Mouse (Mus musculus): ENCODE results near the gene Arsg. TPM values are rescaled to one million over a fixed set of nuclear protein-coding genes. Genes with fewer than 3 reads are reported as not detected.
"Not testable (repeated sequence)": the region's sequence is repeated elsewhere in the genome, so short reads cannot be mapped to it uniquely, and the experiment has no call there.

Arsg gene
- total RNA-seq, 1 experiment from 2014 or later = 1.2 TPM

- peak in 1 of 2 experiments; percentile 39; a peak in 1 of 4 replicates for ATAC-seq (replicated peaks in 1 of 2; ENCODE audit: insufficient read depth in 1 of 2, low FRiP score in 2 of 2, low TSS enrichment in 1 of 2, low read depth in 1 of 2, poor library complexity in 2 of 2, severe bottlenecking in 2 of 2)
Measured at GRCm38 (mm10) chr11:109485398-109486045, 12.3 kb downstream of the Arsg start.

DNA sequence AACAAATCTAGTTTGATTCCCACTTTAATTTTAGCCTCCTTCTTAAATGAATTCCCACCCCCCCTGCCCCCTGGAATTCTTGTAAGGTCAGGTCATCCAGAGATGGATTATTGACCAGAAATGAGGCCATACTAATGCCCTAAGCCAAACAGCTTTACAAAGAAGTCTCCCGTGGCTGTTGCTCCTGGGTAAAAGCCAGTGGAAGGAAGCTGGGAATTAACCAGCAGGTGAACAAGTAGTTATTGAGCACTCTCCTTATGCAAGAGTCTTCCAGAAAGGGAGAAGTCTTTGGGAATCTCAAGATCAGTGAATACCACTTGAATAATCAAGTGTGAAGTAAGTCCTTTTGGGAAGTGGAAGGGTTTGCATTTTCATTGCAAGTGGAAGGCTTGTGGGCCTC, 13.9 kb downstream of the Arsg start:
- ATAC-seq (replicated peaks in 1 of 2; ENCODE audit: insufficient read depth in 1 of 2, low FRiP score in 2 of 2, low TSS enrichment in 1 of 2, low read depth in 1 of 2, poor library complexity in 2 of 2, severe bottlenecking in 2 of 2) = no peak

- peak in 1 of 2 experiments; percentile 22; a peak in 1 of 4 replicates for ATAC-seq (replicated peaks in 1 of 2; ENCODE audit: insufficient read depth in 1 of 2, low FRiP score in 2 of 2, low TSS enrichment in 1 of 2, low read depth in 1 of 2, poor library complexity in 2 of 2, severe bottlenecking in 2 of 2)
Measured at GRCm38 (mm10) chr11:109487991-109488684, 15.0 kb downstream of the Arsg start.

DNA sequence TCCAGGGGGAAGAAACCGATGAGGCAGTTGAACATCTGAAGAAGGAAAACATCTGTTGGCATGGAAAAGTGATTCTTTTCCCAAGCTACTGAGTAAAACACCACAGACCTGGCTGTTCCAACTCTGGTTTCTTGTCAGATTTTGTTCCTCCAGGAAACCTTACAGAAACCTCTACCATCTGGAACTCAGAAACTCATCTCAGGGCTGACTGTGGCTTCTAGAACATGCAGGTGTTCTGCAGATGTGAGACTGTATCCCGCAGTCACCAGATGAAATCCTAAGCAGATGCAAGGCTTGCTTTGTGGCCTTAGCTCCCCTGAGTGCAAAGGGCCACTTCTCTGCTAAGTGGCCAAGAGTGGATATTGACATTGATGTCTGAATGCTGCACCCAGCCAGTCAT, 16.6 kb downstream of the Arsg start:
- ATAC-seq (replicated peaks in 1 of 2; ENCODE audit: insufficient read depth in 1 of 2, low FRiP score in 2 of 2, low TSS enrichment in 1 of 2, low read depth in 1 of 2, poor library complexity in 2 of 2, severe bottlenecking in 2 of 2) = no peak

DNA sequence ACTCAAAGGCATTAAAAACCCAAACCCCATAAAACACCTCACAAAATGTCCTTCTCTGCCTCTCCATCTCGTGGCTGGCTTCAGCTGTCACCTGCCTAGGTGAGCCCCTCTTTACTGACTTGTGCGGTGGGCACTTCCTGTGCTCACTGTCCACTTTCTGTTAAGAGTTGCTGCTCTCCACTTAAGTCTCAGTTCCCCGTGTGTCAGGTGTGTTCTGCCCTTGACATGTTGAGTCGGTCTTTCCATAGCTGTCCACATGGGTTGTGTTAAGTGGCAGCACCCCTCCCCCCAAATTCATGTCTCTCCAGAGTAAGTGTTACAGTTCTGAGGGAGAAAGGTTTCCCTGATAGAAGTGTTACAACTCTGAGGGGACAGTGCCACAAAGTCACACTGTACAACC, 18.7 kb downstream of the Arsg start:
- no peak for ATAC-seq (replicated peaks in 1 of 2; ENCODE audit: insufficient read depth in 1 of 2, low FRiP score in 2 of 2, low TSS enrichment in 1 of 2, low read depth in 1 of 2, poor library complexity in 2 of 2, severe bottlenecking in 2 of 2)

- ATAC-seq (replicated peaks in 1 of 2; ENCODE audit: insufficient read depth in 1 of 2, low FRiP score in 2 of 2, low TSS enrichment in 1 of 2, low read depth in 1 of 2, poor library complexity in 2 of 2, severe bottlenecking in 2 of 2) = not testable (repeated sequence)
Measured at GRCm38 (mm10) chr11:109492847-109493464, 19.8 kb downstream of the Arsg start.

DNA sequence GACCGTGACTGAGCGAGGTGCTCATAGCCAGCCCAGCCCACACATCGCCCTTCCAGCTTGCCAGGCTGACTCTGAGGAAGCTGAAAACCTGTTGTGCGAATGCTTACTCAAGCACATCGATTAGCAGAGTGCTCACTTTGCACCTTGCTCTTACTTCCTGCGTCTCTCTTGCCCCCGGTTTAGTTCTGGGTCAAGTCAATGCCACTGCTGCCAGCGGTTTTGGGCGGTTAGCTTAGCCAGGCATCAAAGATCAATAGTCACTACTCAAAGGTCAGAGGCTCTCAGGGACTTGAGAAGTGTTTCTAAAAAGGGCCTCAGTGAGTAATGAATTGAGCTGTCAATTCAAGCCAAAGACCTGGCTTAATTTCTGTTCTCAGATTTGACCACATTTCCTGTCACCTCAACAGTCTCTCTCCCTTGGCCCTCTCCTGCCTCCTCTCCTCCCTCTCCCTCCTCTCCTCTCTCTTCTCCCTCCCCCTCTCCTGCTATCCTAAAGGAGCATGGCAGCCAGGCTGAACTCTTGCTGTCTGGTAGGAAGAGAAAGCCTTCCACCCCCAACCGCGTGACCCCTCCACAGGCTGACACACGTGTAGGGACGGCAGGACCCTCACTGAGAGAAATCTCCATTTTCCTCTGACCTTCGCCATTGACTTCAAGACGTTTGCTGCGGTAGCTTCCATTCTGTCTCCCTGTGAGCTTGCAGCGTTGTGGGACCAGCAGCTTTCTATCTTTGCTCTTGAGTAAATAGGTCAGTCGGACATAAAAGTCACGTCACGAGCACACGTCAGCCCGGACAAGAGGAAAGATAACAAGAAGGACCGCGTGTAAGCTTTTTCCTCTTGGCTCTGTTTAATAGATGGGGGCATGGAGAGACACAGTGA, 22.0 kb downstream of the Arsg start:
- ATAC-seq (replicated peaks in 1 of 2; ENCODE audit: insufficient read depth in 1 of 2, low FRiP score in 2 of 2, low TSS enrichment in 1 of 2, low read depth in 1 of 2, poor library complexity in 2 of 2, severe bottlenecking in 2 of 2) = no peak

- ATAC-seq (replicated peaks in 1 of 2; ENCODE audit: insufficient read depth in 1 of 2, low FRiP score in 2 of 2, low TSS enrichment in 1 of 2, low read depth in 1 of 2, poor library complexity in 2 of 2, severe bottlenecking in 2 of 2) = peak; percentile 38 to 52; a peak in 1 of 4 replicates
Measured at GRCm38 (mm10) chr11:109495771-109496474, 22.7 kb downstream of the Arsg start.

- ATAC-seq (replicated peaks in 1 of 2; ENCODE audit: insufficient read depth in 1 of 2, low FRiP score in 2 of 2, low TSS enrichment in 1 of 2, low read depth in 1 of 2, poor library complexity in 2 of 2, severe bottlenecking in 2 of 2) = no peak
Measured at GRCm38 (mm10) chr11:109496475-109496993, 23.4 kb downstream of the Arsg start.

GRCm38 (mm10) chr11:109496996-109497714, 24.0 kb downstream of the Arsg start:
- peak; percentile 34 to 38; a peak in 2 of 4 replicates for ATAC-seq (replicated peaks in 1 of 2; ENCODE audit: insufficient read depth in 1 of 2, low FRiP score in 2 of 2, low TSS enrichment in 1 of 2, low read depth in 1 of 2, poor library complexity in 2 of 2, severe bottlenecking in 2 of 2)

DNA sequence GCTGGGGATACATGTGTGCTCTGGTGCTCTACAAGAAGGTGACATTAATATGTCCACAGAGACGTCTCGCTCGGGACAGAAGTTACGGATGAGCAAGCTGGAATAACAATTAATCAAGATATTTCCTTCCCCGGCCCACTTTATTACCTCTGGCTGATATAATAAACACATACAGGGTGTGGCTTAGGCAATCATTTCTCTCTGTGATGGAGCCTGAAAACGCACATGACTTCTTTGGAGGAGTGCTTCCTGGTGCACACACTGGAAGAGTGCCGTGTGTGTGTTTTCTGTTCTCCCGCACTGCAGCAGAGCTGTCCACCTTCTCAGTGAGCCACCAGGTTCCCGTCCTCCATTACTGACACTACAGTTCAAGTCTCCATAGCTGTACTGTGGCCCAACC, 24.8 kb downstream of the Arsg start:
- ATAC-seq (replicated peaks in 1 of 2; ENCODE audit: insufficient read depth in 1 of 2, low FRiP score in 2 of 2, low TSS enrichment in 1 of 2, low read depth in 1 of 2, poor library complexity in 2 of 2, severe bottlenecking in 2 of 2) = no peak

DNA sequence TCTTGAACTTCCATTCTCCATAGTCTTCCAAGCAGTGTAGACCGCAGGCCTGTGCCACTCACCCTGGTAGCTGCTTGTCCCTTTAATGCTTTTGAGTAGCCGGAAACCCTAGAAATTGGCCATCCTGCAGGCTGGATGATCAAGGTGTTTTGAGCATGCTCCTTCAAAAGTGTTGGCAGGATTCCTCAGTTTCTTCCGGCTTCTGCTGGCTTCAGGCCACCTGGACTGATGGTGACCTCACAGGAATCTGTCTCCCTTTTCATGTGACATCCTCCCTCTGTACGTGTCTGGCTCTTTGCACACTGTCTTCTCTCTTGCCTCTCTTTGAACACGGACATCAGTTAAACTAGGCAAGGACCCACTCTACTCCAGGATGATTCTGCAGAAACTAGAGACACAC, 27.0 kb downstream of the Arsg start:
- ATAC-seq (replicated peaks in 1 of 2; ENCODE audit: insufficient read depth in 1 of 2, low FRiP score in 2 of 2, low TSS enrichment in 1 of 2, low read depth in 1 of 2, poor library complexity in 2 of 2, severe bottlenecking in 2 of 2) = no peak

GRCm38 (mm10) chr11:109504977-109505376, 31.8 kb downstream of the Arsg start:
- ATAC-seq (replicated peaks in 1 of 2; ENCODE audit: insufficient read depth in 1 of 2, low FRiP score in 2 of 2, low TSS enrichment in 1 of 2, low read depth in 1 of 2, poor library complexity in 2 of 2, severe bottlenecking in 2 of 2) = no peak

GRCm38 (mm10) chr11:109505823-109506222, 32.6 kb downstream of the Arsg start:
- no peak for ATAC-seq (replicated peaks in 1 of 2; ENCODE audit: insufficient read depth in 1 of 2, low FRiP score in 2 of 2, low TSS enrichment in 1 of 2, low read depth in 1 of 2, poor library complexity in 2 of 2, severe bottlenecking in 2 of 2)

- ATAC-seq (replicated peaks in 1 of 2; ENCODE audit: insufficient read depth in 1 of 2, low FRiP score in 2 of 2, low TSS enrichment in 1 of 2, low read depth in 1 of 2, poor library complexity in 2 of 2, severe bottlenecking in 2 of 2) = no peak
Measured at GRCm38 (mm10) chr11:109507068-109507467, 33.9 kb downstream of the Arsg start.

- ATAC-seq (replicated peaks in 1 of 2; ENCODE audit: insufficient read depth in 1 of 2, low FRiP score in 2 of 2, low TSS enrichment in 1 of 2, low read depth in 1 of 2, poor library complexity in 2 of 2, severe bottlenecking in 2 of 2) = no peak
Measured at GRCm38 (mm10) chr11:109512995-109513675, 40.0 kb downstream of the Arsg start.

Data from hematopoietic stem cell, adult 5-6 weeks (primary cell).